Mouse (Mus musculus) brain, adult 10 weeks (tissue): ENCODE measurements around the gene Gm5142. TPM values are rescaled to one million over a fixed set of nuclear protein-coding genes. Genes with fewer than 3 reads are reported as not detected.

Source experiments
- polyA plus RNA-seq: library from polyadenylated mRNA; stranded (reverse); fragments of 350-450 nt; fragmentation: Illumina TruSeq; extraction: RNeasy Lipid Tissue Mini Kit (QIAGEN cat#74804); gene quantifications from one replicate; pipeline ENCODE4 v1.2.3, GENCODE M21; 2015; ENCODE audit warnings: low read depth, low replicate concordance

Gm5142 gene
- not detected for polyA plus RNA-seq

DNA sequence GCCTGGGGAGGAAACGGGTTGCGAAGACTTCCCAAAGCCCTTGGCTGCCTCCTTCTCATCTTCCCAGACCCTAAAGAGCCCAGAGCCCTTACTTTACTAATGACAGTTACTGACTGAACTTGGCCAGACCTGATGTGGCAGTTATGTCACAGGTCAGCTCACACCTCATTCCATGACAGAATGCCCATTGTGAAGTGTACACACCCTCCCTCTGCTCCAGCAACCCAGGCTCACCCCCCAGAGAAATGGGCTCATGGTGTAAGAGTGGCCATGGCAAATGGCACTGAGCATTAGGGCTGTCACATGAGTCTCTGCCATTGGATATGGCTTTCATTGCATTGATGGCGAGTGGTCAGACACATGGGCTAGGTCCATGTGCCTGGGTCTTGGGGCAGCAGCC lies at the start of gene Gm5142:
Gene Gm5142 (minus strand): TSS at position 101 of the 400 bp plus-strand sequence.

DNA sequence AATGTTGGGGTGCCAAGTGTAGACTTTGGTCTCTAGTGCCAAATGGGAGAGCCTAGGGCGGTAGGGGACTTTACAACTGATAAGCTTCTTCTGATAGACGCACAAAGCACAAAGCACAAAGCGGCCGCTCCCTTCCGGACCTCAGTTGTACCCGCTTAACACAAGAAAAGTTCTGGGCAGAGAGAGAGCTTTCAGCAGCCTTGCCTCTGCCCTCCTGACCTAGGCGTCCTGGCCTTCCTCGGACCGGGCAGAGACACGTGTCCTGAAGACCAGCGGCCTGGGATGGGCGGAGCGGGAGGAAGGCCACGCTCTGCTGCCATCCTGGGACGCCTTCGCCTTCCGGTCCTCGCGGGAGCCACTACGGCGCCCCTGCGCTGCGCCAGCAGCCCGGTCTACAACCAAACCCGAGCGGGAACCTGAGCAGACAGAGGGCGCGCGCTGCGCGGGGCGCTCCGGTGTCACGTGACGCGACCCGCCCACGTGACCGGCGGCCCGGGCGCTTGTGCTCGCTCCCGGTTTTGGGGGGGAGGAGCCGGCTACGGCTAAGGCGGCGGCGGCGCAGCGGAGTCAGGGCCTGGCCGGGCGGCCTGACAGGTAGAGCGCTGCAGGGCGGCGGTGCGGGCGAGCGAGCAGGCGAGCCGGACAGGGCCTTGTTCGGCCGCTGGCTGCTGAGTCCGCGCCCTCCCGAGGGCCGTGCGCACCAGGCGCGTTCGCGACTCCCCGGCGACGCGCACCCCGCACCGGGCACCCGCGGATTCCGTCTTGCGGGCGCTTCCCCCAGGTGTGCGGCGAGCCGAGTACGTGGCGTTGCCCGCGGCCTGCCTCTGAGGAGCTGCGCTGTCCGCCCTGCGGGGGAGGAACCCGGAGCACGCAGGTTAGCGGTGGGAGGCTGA lies 22.4 kb upstream of the Gm5142 start, which contains the start of gene Rcbtb1:
Gene Rcbtb1 (plus strand): TSS at position 499 of the 893 bp plus-strand sequence.

DNA sequence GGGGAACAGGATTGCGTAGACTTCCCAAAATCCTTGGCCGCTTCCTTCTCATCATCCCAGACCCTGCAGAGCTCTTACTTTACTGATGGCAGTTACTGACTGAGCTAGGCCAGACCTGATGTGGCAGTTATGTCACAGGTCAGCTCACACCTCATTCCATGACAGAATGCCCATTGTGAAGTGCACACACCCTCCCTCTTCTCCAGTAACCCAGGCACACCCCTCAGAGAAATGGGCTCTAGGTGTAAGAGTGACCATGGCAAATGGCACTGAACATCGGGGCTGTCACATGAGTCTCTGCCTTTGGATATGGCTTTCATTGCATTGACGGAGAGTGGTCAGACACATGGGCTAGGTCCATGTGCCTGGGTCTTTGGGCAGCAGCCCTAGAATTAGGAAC lies 35.8 kb downstream of the Gm5142 start, which contains the start of gene 1700129C05Rik:
Gene 1700129C05Rik (minus strand): TSS at position 101 of the 400 bp plus-strand sequence.

Other genes starting within 250 kb of the Gm5142 start
- not detected for gene 1700129C05Rik, start 35.9 kb downstream of the Gm5142 start, polyA plus RNA-seq
- gene Rcbtb1, start 22.5 kb upstream of the Gm5142 start, polyA plus RNA-seq, result 32.7 TPM
- not detected for gene Gm6904, start 81.5 kb upstream of the Gm5142 start, polyA plus RNA-seq
- gene Phf11a, start 118.8 kb upstream of the Gm5142 start, polyA plus RNA-seq, result not detected
- gene Phf11b, start 162.6 kb upstream of the Gm5142 start, polyA plus RNA-seq, result not detected
- 1.1 TPM for gene Phf11d, start 186.7 kb upstream of the Gm5142 start, polyA plus RNA-seq
- 0.52 TPM for gene Phf11c, start 216.6 kb upstream of the Gm5142 start, polyA plus RNA-seq